Mouse (Mus musculus) CH12.LX (cell line): ENCODE results near the gene Hdhd3. TPM values are rescaled to one million over a fixed set of nuclear protein-coding genes. Genes with fewer than 3 reads are reported as not detected.

Experiments
- DNase-seq: peaks from one replicate; pipeline ENCODE4 v3.0.0-alpha.2; 2013; ENCODE audit errors: extremely low read depth
- H3K27ac ChIP-seq: 2 replicates; pipeline ENCODE4 v1.5.1; 2012; ENCODE audit warnings: low read depth, mild to moderate bottlenecking, control low read depth, moderate library complexity; ENCODE audit not compliant: insufficient read depth
- H3K27me3 ChIP-seq: replicated peaks from 2 replicates; pipeline ENCODE3; 2012; ENCODE audit warnings: inconsistent platforms
- H3K36me3 ChIP-seq, 2 experiments: replicated peaks in 1 of 2; 2 replicates each; pipeline versions ENCODE3 to v1.6.1; 2012; ENCODE audit warnings: inconsistent platforms in 1 of 2, low read length in 1 of 2, mild to moderate bottlenecking in 1 of 2, mixed read lengths in 1 of 2, moderate library complexity in 1 of 2; ENCODE audit not compliant: control insufficient read depth in 1 of 2, insufficient read depth in 1 of 2
- H3K4me1 ChIP-seq, 2 experiments: 2 replicates each; pipeline ENCODE4 v1.6.1; 2012; ENCODE audit warnings: inconsistent platforms in 1 of 2, moderate library complexity in 1 of 2; ENCODE audit not compliant: insufficient read depth in 2 of 2, control insufficient read depth in 1 of 2
- H3K4me2 ChIP-seq: 2 replicates; pipeline ENCODE4 v1.6.1; 2012; ENCODE audit warnings: low read depth, mild to moderate bottlenecking, control low read depth; ENCODE audit not compliant: poor library complexity, insufficient read depth, severe bottlenecking
- H3K4me3 ChIP-seq, 3 experiments: fragments of 150-350 bp in 1 of 3; sonication (generic) in 1 of 3; replicated peaks in 1 of 3; 2 replicates each; pipeline versions ENCODE3 to v1.5.1; 2011 to 2012; ENCODE audit warnings: low read depth in 2 of 3, low read length in 2 of 3, mild to moderate bottlenecking in 2 of 3, moderate library complexity in 2 of 3, control low read depth in 1 of 3, improper control_type of control experiment in 1 of 3, inconsistent platforms in 1 of 3, mixed read lengths in 1 of 3; ENCODE audit not compliant: poor library complexity in 1 of 3
- H3K79me2 ChIP-seq: replicated peaks from 2 replicates; pipeline ENCODE4 v1.6.1; 2012; ENCODE audit warnings: mild to moderate bottlenecking, moderate library complexity; ENCODE audit not compliant: control insufficient read depth, poor library complexity, insufficient read depth, severe bottlenecking; ENCODE audit errors: extremely low read depth
- H3K9ac ChIP-seq: 2 replicates; pipeline ENCODE4 v1.6.1; 2012; ENCODE audit warnings: low read depth, mild to moderate bottlenecking, control low read depth, moderate library complexity; ENCODE audit not compliant: insufficient read depth
- H3K9me3 ChIP-seq: replicated peaks from 2 replicates; pipeline ENCODE3; 2012; ENCODE audit warnings: low read length, inconsistent platforms, mixed read lengths
- BHLHE40 ChIP-seq: IDR thresholded peaks from 2 replicates; pipeline ENCODE4 v1.6.1; 2011; ENCODE audit warnings: mild to moderate bottlenecking, low read depth, low read length, improper control_type of control experiment
- CHD2 ChIP-seq: IDR thresholded peaks from 2 replicates; pipeline ENCODE4 v1.6.1; 2011; ENCODE audit warnings: low read length, improper control_type of control experiment
- CTCF ChIP-seq, 2 experiments: IDR thresholded peaks in 1 of 2; conservative IDR thresholded peaks in 1 of 2; 2 replicates each; pipeline ENCODE4 v1.5.1; 2011 to 2012; ENCODE audit warnings: low read depth in 2 of 2, low read length in 2 of 2, improper control_type of control experiment in 1 of 2, inconsistent platforms in 1 of 2, mild to moderate bottlenecking in 1 of 2, moderate library complexity in 1 of 2
- EP300 ChIP-seq: IDR thresholded peaks from 2 replicates; pipeline ENCODE4 v1.6.1; 2011; ENCODE audit warnings: low read length, improper control_type of control experiment
- GABPA ChIP-seq: IDR thresholded peaks from 2 replicates; pipeline ENCODE4 v1.6.1; 2012; ENCODE audit warnings: low read depth, low read length, improper control_type of control experiment, inconsistent platforms; ENCODE audit not compliant: insufficient replicate concordance
- JUND ChIP-seq: conservative IDR thresholded peaks from 2 replicates; pipeline ENCODE4 v1.6.1; 2011; ENCODE audit warnings: low read depth, low read length, improper control_type of control experiment
- MAX ChIP-seq: IDR thresholded peaks from 2 replicates; pipeline ENCODE4 v1.6.1; 2011; ENCODE audit warnings: low read length, improper control_type of control experiment
- MAZ ChIP-seq: IDR thresholded peaks from 2 replicates; pipeline ENCODE4 v1.6.1; 2012; ENCODE audit warnings: low read depth, mild to moderate bottlenecking, inconsistent platforms, low read length, improper control_type of control experiment, moderate library complexity
- MXI1 ChIP-seq: IDR thresholded peaks from 2 replicates; pipeline ENCODE4 v1.6.1; 2011; ENCODE audit warnings: mild to moderate bottlenecking, low read depth, low read length, improper control_type of control experiment
- MYC ChIP-seq: IDR thresholded peaks from 2 replicates; pipeline ENCODE4 v1.6.1; 2011; ENCODE audit warnings: low read depth, mild to moderate bottlenecking, improper control_type of control experiment, low read length
- NELFE ChIP-seq: IDR thresholded peaks from 2 replicates; pipeline ENCODE4 v1.6.1; 2011; ENCODE audit warnings: low read depth, low read length, improper control_type of control experiment
- PAX5 ChIP-seq: IDR thresholded peaks from 2 replicates; pipeline ENCODE4 v1.6.1; 2012; ENCODE audit warnings: low read length, inconsistent platforms, mixed read lengths
- POLR2AphosphoS2 ChIP-seq: IDR thresholded peaks from 2 replicates; pipeline ENCODE4 v1.6.1; 2011; ENCODE audit warnings: low read depth, low read length, improper control_type of control experiment
- RCOR1 ChIP-seq: conservative IDR thresholded peaks from 2 replicates; pipeline ENCODE4 v1.6.1; 2012; ENCODE audit warnings: low read depth, mild to moderate bottlenecking, inconsistent platforms, low read length, improper control_type of control experiment
- SIN3A ChIP-seq: IDR thresholded peaks from 2 replicates; pipeline ENCODE4 v1.6.1; 2012; ENCODE audit warnings: low read length, improper control_type of control experiment, inconsistent platforms
- SMC3 ChIP-seq: IDR thresholded peaks from 2 replicates; pipeline ENCODE4 v1.6.1; 2011; ENCODE audit warnings: low read depth, low read length, improper control_type of control experiment
- TBP ChIP-seq: conservative IDR thresholded peaks from 2 replicates; pipeline ENCODE4 v1.6.1; 2011; ENCODE audit warnings: low read depth, low read length, improper control_type of control experiment
- ZC3H11A ChIP-seq: IDR thresholded peaks from 2 replicates; pipeline ENCODE4 v1.6.1; 2012; ENCODE audit warnings: low read depth, mild to moderate bottlenecking, inconsistent platforms, low read length, improper control_type of control experiment
- ZKSCAN1 ChIP-seq: IDR thresholded peaks from 2 replicates; pipeline ENCODE4 v1.6.1; 2012; ENCODE audit warnings: low read depth, inconsistent platforms, low read length, improper control_type of control experiment, borderline replicate concordance
- ZMIZ1 ChIP-seq: IDR thresholded peaks from 2 replicates; pipeline ENCODE4 v1.6.1; 2012; ENCODE audit warnings: low read depth, mild to moderate bottlenecking, inconsistent platforms, low read length, improper control_type of control experiment
- ZNF384 ChIP-seq: IDR thresholded peaks from 2 replicates; pipeline ENCODE4 v1.6.1; 2012; ENCODE audit warnings: low read depth, low read length, improper control_type of control experiment, inconsistent platforms
- dilution Hi-C: fragments of 300-500 bp; cut with MboI; formaldehyde crosslinking; loops from 2 replicates; pipeline ENCODE4 v1.14.3; 2020; ENCODE audit warnings: low sequenced_read_pairs; ENCODE audit not compliant: extremely low pct_unique_long_range_greater_than_20kb, extremely low pct_ligation_motif_present
- in situ Hi-C: fragments of 300-500 bp; cut with MboI; formaldehyde crosslinking; loops from 3 replicates; pipeline ENCODE4 v1.14.3; 2019; ENCODE audit warnings: low sequenced_read_pairs, low pct_ligation_motif_present, low pct_unique_long_range_greater_than_20kb, mixed read lengths
- polyA plus RNA-seq: library from polyadenylated mRNA; unstranded; fragments of >175 nt; gene quantifications from 2 replicates; pipeline ENCODE4 v1.2.1, GENCODE M21; 2012; ENCODE audit warnings: low read depth; ENCODE audit not compliant: insufficient read length
- total RNA-seq, 2 experiments: library from RNA; depleted of rRNA; stranded (reverse); fragments of 300-350 nt in 1 of 2; fragments of >200 nt in 1 of 2; gene quantifications; 2 replicates each; pipeline ENCODE4 v1.2.3; 2012 to 2014

Gene Hdhd3
- total and polyA plus RNA-seq, 3 experiments: 4.5 to 4.7 (median 4.7) TPM

- no peak overlapping the region for H3K27ac ChIP-seq
- H3K9me3 ChIP-seq: no peaks in the 10 kb centered on the region
- H3K4me2 ChIP-seq: no peak overlapping the region
- in situ Hi-C loops: no loop called here
- no peak overlapping the region for H3K9ac ChIP-seq
- TF ChIP-seq NELFE (no peak), MYC (no peak), TBP (no peak), MAX (no peak)
- H3K27me3 ChIP-seq: no peaks in the 10 kb centered on the region
- H3K4me1 ChIP-seq: no peaks in the 10 kb centered on the region
- no peak overlapping the region for H3K4me3 ChIP-seq
- H3K36me3 ChIP-seq: peaks cover 4 to 25% of the 10 kb centered on the region in 2 experiments
- DNase-seq: no peak
- dilution Hi-C loops: no loop called here
- no peaks in the 10 kb centered on the region for H3K79me2 ChIP-seq
Measured at GRCm38 (mm10) chr4:62460348-62460747, 42.9 kb downstream of the Hdhd3 start.

DNA sequence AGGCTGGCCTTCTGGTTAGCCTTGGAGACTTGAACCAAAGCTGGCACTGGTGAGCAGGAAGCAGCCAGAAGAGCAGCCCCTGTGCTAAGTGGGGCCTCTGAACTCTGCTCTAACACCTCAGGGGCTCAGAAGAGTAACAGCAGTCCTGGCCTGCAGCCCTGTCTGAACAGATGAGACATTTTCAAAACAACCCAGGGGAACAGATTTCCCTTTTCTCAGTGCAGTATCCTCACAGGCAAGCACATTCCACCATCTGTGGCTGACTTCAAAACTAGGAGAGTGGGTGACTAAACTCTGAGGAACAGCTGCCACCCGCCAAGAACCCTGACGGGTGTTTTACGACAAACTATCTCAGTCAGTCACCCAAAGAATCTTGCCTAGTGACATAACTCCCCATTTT is 44.2 kb downstream of the Hdhd3 start:
- Histone ChIP-seq H3K4me1 (peaks cover 2 to 8% of the 10 kb centered on the region in 2 experiments), H3K9ac (no peak overlapping the region), H3K4me2 (no peak overlapping the region), H3K27me3 (no peaks in the 10 kb centered on the region), H3K79me2 (no peaks in the 10 kb centered on the region), H3K27ac (no peak overlapping the region), H3K36me3 (peaks cover 4 to 25% of the 10 kb centered on the region in 2 experiments)
- dilution Hi-C loops: no loop called here
- TF ChIP-seq RCOR1: no peak
- no peak for TF ChIP-seq MYC
- TF ChIP-seq EP300: no peak
- TF ChIP-seq MXI1: no peak
- TF ChIP-seq ZNF384: no peak
- no peak for TF ChIP-seq BHLHE40
- no peak for TF ChIP-seq ZC3H11A
- TF ChIP-seq CTCF (conservative IDR thresholded peaks at IDR 0.05 in 1 of 2, IDR thresholded peaks at IDR 0.05 in 1 of 2; ENCODE audit: low read depth in 2 of 2, low read length in 2 of 2): no peak
- no peak for TF ChIP-seq ZKSCAN1
- TF ChIP-seq CHD2: no peak
- TF ChIP-seq SMC3: no peak
- TF ChIP-seq PAX5: no peak
- no peak for TF ChIP-seq POLR2AphosphoS2
- TF ChIP-seq JUND: no peak
- TF ChIP-seq TBP: no peak
- TF ChIP-seq SIN3A: no peak
- no peak for TF ChIP-seq ZMIZ1
- no peak for TF ChIP-seq GABPA
- TF ChIP-seq MAZ: no peak
- TF ChIP-seq, all 38 proteins: peak for 0
- in situ Hi-C loops: loop anchor here (5.0 kb wide), 1 partner anchor 38 kb away; no protein-coding TSS in a partner anchor
- Histone ChIP-seq H3K9me3 (no peaks in the 10 kb centered on the region), H3K4me3 (no peak overlapping the region)
- no peak for DNase-seq
